Mouse (Mus musculus): Measurements from ENCODE around the gene Slc5a5.

DNA sequence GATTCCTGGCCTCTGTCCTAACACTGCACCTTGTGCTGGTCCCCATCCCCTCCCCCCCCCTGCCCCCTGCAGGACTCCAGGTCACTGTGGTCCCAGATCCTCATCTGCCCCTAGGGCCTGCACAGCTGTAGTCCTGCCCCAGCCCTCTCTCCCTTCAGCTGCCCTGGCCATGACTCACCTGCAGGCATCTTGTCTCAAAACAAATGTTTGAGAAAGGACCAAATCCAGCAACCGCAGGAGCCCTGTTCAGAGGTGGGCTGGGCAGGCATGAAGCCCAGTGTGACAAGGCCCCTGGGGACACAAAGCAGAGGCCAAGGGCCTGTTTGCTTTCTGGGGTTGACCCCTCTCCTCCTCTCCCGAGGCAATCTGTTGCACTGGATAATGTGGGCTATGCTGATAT is 14.4 kb downstream of the Slc5a5 start:
- TF ChIP-seq CTCF (IDR thresholded peaks at IDR 0.05; ENCODE audit: extremely low read depth, insufficient read depth, low read length) (no peak), POLR2A (IDR thresholded peaks at IDR 0.05; ENCODE audit: extremely low read depth, insufficient read depth, low read length) (no peak)

All from cortical plate, adult 2 months (tissue).